Mouse (Mus musculus): ENCODE measurements at regions not wholly inside any gene's neighbourhood (a gene's known extent, or its start where the extent isn't known, plus 50 kb on each side); places are given as distances from the start of the nearest gene placed in this dataset.

- no peak for TF ChIP-seq CTCF (IDR thresholded peaks at IDR 0.05)
- no peak for TF ChIP-seq POLR2A (IDR thresholded peaks at IDR 0.05; ENCODE audit: insufficient read depth, low read depth, low read length)
- no peak for TF ChIP-seq EP300 (IDR thresholded peaks at IDR 0.05; ENCODE audit: insufficient read depth, low read depth, low read length)
Measured at GRCm38 (mm10) chr1:144432816-144433215, 134.7 kb downstream of the Rgs21 start.

Measured in heart, adult 2 months (tissue).